Mouse (Mus musculus) myocyte (in vitro differentiated cells): ENCODE results near the gene Fahd1.

Experiments used
- E2F4 ChIP-seq: IDR thresholded peaks from one replicate; pipeline ENCODE4 v1.6.1; 2011; ENCODE audit warnings: mild to moderate bottlenecking, control low read depth, moderate library complexity; ENCODE audit not compliant: insufficient read depth
- MAX ChIP-seq: IDR thresholded peaks from one replicate; pipeline ENCODE4 v1.6.1; 2011; ENCODE audit warnings: low read depth, mild to moderate bottlenecking, control low read depth
- MYOG ChIP-seq, 3 experiments: IDR thresholded peaks; one replicate each; pipeline ENCODE4 v1.6.1; 2011; ENCODE audit warnings: control low read depth in 2 of 3, low read depth in 2 of 3, mild to moderate bottlenecking in 2 of 3; ENCODE audit not compliant: insufficient read length in 2 of 3, control insufficient read depth in 1 of 3, insufficient read depth in 1 of 3
- POLR2A ChIP-seq: IDR thresholded peaks from one replicate; pipeline ENCODE4 v1.6.1; 2011; ENCODE audit warnings: low read depth, mild to moderate bottlenecking, control low read depth, moderate library complexity; ENCODE audit not compliant: insufficient read length
- POLR2AphosphoS2 ChIP-seq: IDR thresholded peaks from one replicate; pipeline ENCODE4 v1.6.1; 2011; ENCODE audit warnings: low read depth, control low read depth; ENCODE audit not compliant: insufficient read length
- TCF12 ChIP-seq: IDR thresholded peaks from one replicate; pipeline ENCODE4 v1.6.1; 2011; ENCODE audit warnings: mild to moderate bottlenecking, control low read depth; ENCODE audit not compliant: poor library complexity, insufficient read depth, severe bottlenecking

DNA sequence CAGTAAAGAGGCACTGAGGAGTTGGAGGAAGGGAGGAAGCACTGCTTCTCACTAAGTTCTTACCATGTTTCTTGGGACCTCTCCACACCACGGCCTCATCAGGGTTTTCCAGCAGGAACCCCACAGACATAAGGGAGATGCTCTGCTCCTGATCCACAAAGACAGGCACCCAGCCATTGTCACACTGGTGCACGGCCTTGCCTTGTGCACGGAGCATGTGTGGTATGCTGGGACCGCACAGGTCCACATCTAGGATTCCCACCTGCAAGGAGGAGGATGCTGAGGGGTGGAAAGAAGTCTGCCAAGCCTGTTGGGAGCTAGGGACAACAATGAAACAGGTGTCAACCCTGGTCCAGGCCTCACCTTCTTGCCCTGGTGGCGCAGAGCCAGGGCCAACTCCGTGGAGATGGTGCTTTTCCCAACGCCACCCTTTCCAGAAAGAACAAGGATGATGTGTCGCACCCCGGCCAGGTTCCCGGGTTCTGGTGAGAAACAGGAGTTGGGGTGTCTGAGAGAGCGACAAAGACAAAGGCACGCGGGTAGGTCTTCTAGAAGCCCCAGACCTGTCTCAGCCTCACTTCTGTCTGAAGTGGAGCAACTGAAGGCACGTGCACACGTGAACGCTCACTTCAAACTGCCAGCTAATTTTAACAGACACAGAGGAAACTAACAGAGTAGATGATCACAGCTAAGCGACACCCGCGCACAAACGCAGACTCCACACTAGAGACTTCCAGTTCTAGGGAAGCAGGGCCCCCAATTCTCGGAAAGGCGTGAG lies 35.4 kb upstream of the Fahd1 start:
- TF ChIP-seq POLR2A (no peak), TCF12 (no peak), MYOG (IDR thresholded peaks at IDR 0.05; ENCODE audit: control insufficient read depth in 1 of 3, insufficient read depth in 1 of 3, insufficient read length in 2 of 3, low read depth in 2 of 3) (no peak), MAX (no peak), POLR2AphosphoS2 (no peak), E2F4 (no peak)
